Mouse (Mus musculus) kidney, embryonic 15.5 days (tissue): ENCODE results near the gene Zfp760. TPM values are rescaled to one million over a fixed set of nuclear protein-coding genes. Genes with fewer than 3 reads are reported as not detected.
"Not testable (repeated sequence)": the region's sequence is repeated elsewhere in the genome, so short reads cannot be mapped to it uniquely, and the experiment has no call there.

ENCODE experiments used
- ATAC-seq: fragments of 200-750 bp; cut with Nextera tagmentation; replicated peaks from 2 replicates; pipeline ENCODE4 v1.8.0; 2017; ENCODE audit warnings: moderate TSS enrichment; ENCODE audit not compliant: low FRiP score
- H3K27ac ChIP-seq: fragments of 300-500 bp; sonication (generic); 2 replicates; pipeline ENCODE4 v1.5.1; 2015; ENCODE audit warnings: mild to moderate bottlenecking, inconsistent platforms
- H3K27me3 ChIP-seq: fragments of 300-500 bp; sonication (generic); 2 replicates; pipeline ENCODE4 v1.6.1; 2015; ENCODE audit warnings: inconsistent platforms
- H3K36me3 ChIP-seq: fragments of 300-500 bp; sonication (generic); 2 replicates; pipeline ENCODE4 v1.6.1; 2015; ENCODE audit warnings: inconsistent platforms
- H3K4me1 ChIP-seq: fragments of 300-500 bp; sonication (generic); 2 replicates; pipeline ENCODE4 v1.6.1; 2015; ENCODE audit warnings: inconsistent platforms
- H3K4me2 ChIP-seq: fragments of 300-500 bp; sonication (generic); 2 replicates; pipeline ENCODE4 v1.6.1; 2015; ENCODE audit warnings: moderate library complexity, mild to moderate bottlenecking, inconsistent platforms
- H3K4me3 ChIP-seq: fragments of 300-500 bp; sonication (generic); replicated peaks from 2 replicates; pipeline ENCODE4 v1.5.1; 2015; ENCODE audit warnings: mild to moderate bottlenecking, inconsistent platforms
- H3K9ac ChIP-seq: fragments of 300-500 bp; sonication (generic); 2 replicates; pipeline ENCODE4 v1.6.1; 2015; ENCODE audit warnings: mild to moderate bottlenecking, inconsistent platforms
- H3K9me3 ChIP-seq: fragments of 300-500 bp; sonication (generic); replicated peaks from 2 replicates; pipeline ENCODE4 v1.6.1; 2016; ENCODE audit warnings: inconsistent platforms
- WGBS: fragments of 180-500 bp; shearing (Covaris S2); methylation state at CpG from one replicate; pipeline ENCODE4 v1.1.7; 2015; ENCODE audit warnings: mixed read lengths; 5-methylcytosine and 5-hydroxymethylcytosine counted together
- polyA plus RNA-seq: library from polyadenylated mRNA; unstranded; fragments of >200 nt; fragmentation: Nextera tagmentation; extraction: Ambion mirVana; gene quantifications from 2 replicates; pipeline ENCODE4 v1.2.1, GENCODE M21; 2015

The Zfp760 gene
- 12.8 and 14.8 TPM in 2 replicates for polyA plus RNA-seq

GRCm38 (mm10) chr17:21707343-21707996 lies at the start of gene Zfp760:
Zfp760 (plus strand) TSS chr17:21707741.
- Histone ChIP-seq H3K9me3 (no peaks in the 10 kb centered on the region), H3K27me3 (no peaks in the 10 kb centered on the region), H3K27ac (peak within 1 kb of the TSS; percentile 93), H3K9ac (peak within 1 kb of the TSS; percentile 50), H3K4me2 (peak within 1 kb of the TSS; percentile 54), H3K4me3 (peak within 1 kb of the TSS; percentile 56), H3K4me1 (peaks cover 12% of the 10 kb centered on the region), H3K36me3 (peaks cover 19% of the 10 kb centered on the region)
- WGBS, result 6% methylated on average over 26 of the region's 26 CpGs
- ATAC-seq, result peak; percentile 99

GRCm38 (mm10) chr17:21678826-21679225 lies 28.7 kb upstream of the Zfp760 start:
- H3K4me1 ChIP-seq, H3K4me3 ChIP-seq, H3K27ac ChIP-seq, H3K4me2 ChIP-seq, H3K9me3 ChIP-seq, H3K27me3 ChIP-seq, H3K9ac ChIP-seq, H3K36me3 ChIP-seq, ATAC-seq: not testable (repeated sequence)
- 33% methylated on average over 1 of the region's 1 CpGs for WGBS

- Histone ChIP-seq H3K9ac (peak overlapping the region; percentile 38; the same call in 1 of the 2 replicates), H3K4me3 (peak overlapping the region; percentile 53), H3K27ac (peak overlapping the region; percentile 79), H3K4me1 (0 out of 2 replicates have a peak, but pooled peaks cover 4% of the 10 kb centered on the region), H3K4me2 (peak overlapping the region; percentile 62), H3K9me3 (no peaks in the 10 kb centered on the region), H3K36me3 (no peaks in the 10 kb centered on the region), H3K27me3 (no peaks in the 10 kb centered on the region)
- peak; percentile 100 for ATAC-seq
- WGBS, result 5% methylated on average over 9 of the region's 9 CpGs
Observed at GRCm38 (mm10) chr17:21679273-21680018, 28.1 kb upstream of the Zfp760 start.

- not testable (repeated sequence) for H3K9me3 ChIP-seq, H3K27me3 ChIP-seq, H3K4me1 ChIP-seq, H3K36me3 ChIP-seq
- Histone ChIP-seq H3K4me2 (peak overlapping the region; percentile 62), H3K9ac (peak overlapping the region; percentile 38; the same call in 1 of the 2 replicates), H3K27ac (peak overlapping the region; percentile 79), H3K4me3 (peak overlapping the region; percentile 53)
- ATAC-seq, result peak; percentile 95
- WGBS, result 2% methylated on average over 9 of the region's 10 CpGs
Observed at GRCm38 (mm10) chr17:21680019-21680376, 27.5 kb upstream of the Zfp760 start.

- no peak for ATAC-seq
- no peaks in the 10 kb centered on the region for H3K4me1 ChIP-seq
- WGBS, result 95% methylated on average over 3 of the region's 3 CpGs
Observed at GRCm38 (mm10) chr17:21691560-21691959, 16.0 kb upstream of the Zfp760 start, which contains the start of gene Gm10226. Gm10226 (plus strand) TSS chr17:21691860.

GRCm38 (mm10) chr17:21693342-21693741 lies 14.2 kb upstream of the Zfp760 start:
- H3K4me2 ChIP-seq, result no peak overlapping the region
- H3K27ac ChIP-seq, result no peak overlapping the region
- peaks cover 20% of the 10 kb centered on the region for H3K36me3 ChIP-seq
- no peaks in the 10 kb centered on the region for H3K27me3 ChIP-seq
- WGBS, result 52% methylated on average over 3 of the region's 3 CpGs
- H3K4me3 ChIP-seq, result no peak overlapping the region
- ATAC-seq, result peak; percentile 67; the same call in 1 of the 2 replicates
- no peaks in the 10 kb centered on the region for H3K4me1 ChIP-seq
- no peaks in the 10 kb centered on the region for H3K9me3 ChIP-seq
- no peak overlapping the region for H3K9ac ChIP-seq

More at GRCm38 (mm10) chr17:21691560-21691959, 16.0 kb upstream of the Zfp760 start, which contains the start of gene Gm10226:
- Histone ChIP-seq H3K27ac (no peak within 1 kb of the TSS), H3K4me2 (no peak within 1 kb of the TSS), H3K4me3 (no peak within 1 kb of the TSS), H3K36me3 (peaks cover 20% of the 10 kb centered on the region), H3K9me3 (no peaks in the 10 kb centered on the region), H3K27me3 (no peaks in the 10 kb centered on the region), H3K9ac (no peak within 1 kb of the TSS)

GRCm38 (mm10) chr17:21696073-21696472 lies 11.5 kb upstream of the Zfp760 start:
- H3K27me3 ChIP-seq, result no peaks in the 10 kb centered on the region
- H3K36me3 ChIP-seq, result peaks cover 6% of the 10 kb centered on the region
- H3K9me3 ChIP-seq, result no peaks in the 10 kb centered on the region
- H3K9ac ChIP-seq, result no peak overlapping the region
- no peak overlapping the region for H3K4me2 ChIP-seq
- no peaks in the 10 kb centered on the region for H3K4me1 ChIP-seq
- H3K4me3 ChIP-seq, result no peak overlapping the region
- no peak for ATAC-seq
- H3K27ac ChIP-seq, result no peak overlapping the region

GRCm38 (mm10) chr17:21702281-21703240 lies 5.0 kb upstream of the Zfp760 start:
- no peaks in the 10 kb centered on the region for H3K27me3 ChIP-seq
- no peaks in the 10 kb centered on the region for H3K9me3 ChIP-seq
- no peak overlapping the region for H3K27ac ChIP-seq
- whole genome bisulfite sequencing, result 51% methylated on average over 5 of the region's 5 CpGs
- peaks cover 4% of the 10 kb centered on the region; the same call in 1 of the 2 replicates for H3K4me1 ChIP-seq
- H3K4me3 ChIP-seq, result no peak overlapping the region
- H3K36me3 ChIP-seq, result no peaks in the 10 kb centered on the region
- H3K4me2 ChIP-seq, result no peak overlapping the region
- ATAC-seq, result no peak; the same call in 1 of the 2 replicates
- no peak overlapping the region for H3K9ac ChIP-seq

- 88% methylated on average over 1 of the region's 1 CpGs for WGBS
- ATAC-seq, result no peak
Observed at GRCm38 (mm10) chr17:21703414-21703813, 4.1 kb upstream of the Zfp760 start.

GRCm38 (mm10) chr17:21708401-21708800 lies 860 bp downstream of the Zfp760 start:
- Histone ChIP-seq H3K27ac (peak overlapping the region; percentile 93), H3K9me3 (no peaks in the 10 kb centered on the region), H3K4me2 (peak overlapping the region; percentile 54), H3K36me3 (peaks cover 24% of the 10 kb centered on the region), H3K27me3 (no peaks in the 10 kb centered on the region), H3K4me1 (peaks cover 12% of the 10 kb centered on the region), H3K4me3 (peak overlapping the region; percentile 56), H3K9ac (peak overlapping the region; percentile 50)
- ATAC-seq, result no peak
- 31% methylated on average over 2 of the region's 2 CpGs for WGBS

More at GRCm38 (mm10) chr17:21703414-21703813, 4.1 kb upstream of the Zfp760 start:
- H3K4me1 ChIP-seq, result peaks cover 5% of the 10 kb centered on the region
- H3K27me3 ChIP-seq, result no peaks in the 10 kb centered on the region
- H3K36me3 ChIP-seq, result no peaks in the 10 kb centered on the region
- H3K4me3 ChIP-seq, result no peak overlapping the region
- H3K9me3 ChIP-seq, result no peaks in the 10 kb centered on the region
- no peak overlapping the region for H3K4me2 ChIP-seq
- no peak overlapping the region for H3K27ac ChIP-seq
- no peak overlapping the region for H3K9ac ChIP-seq

- H3K9me3 ChIP-seq, H3K27me3 ChIP-seq, H3K27ac ChIP-seq, H3K9ac ChIP-seq, H3K36me3 ChIP-seq, H3K4me1 ChIP-seq, ATAC-seq, H3K4me3 ChIP-seq, H3K4me2 ChIP-seq: not testable (repeated sequence)
- 95% methylated on average over 12 of the region's 22 CpGs for WGBS
Observed at GRCm38 (mm10) chr17:21730495-21730894, 23.0 kb downstream of the Zfp760 start, which contains the start of gene Zfp229. Zfp229 (plus strand) TSS chr17:21730795.
